In the genomic region with DNA sequence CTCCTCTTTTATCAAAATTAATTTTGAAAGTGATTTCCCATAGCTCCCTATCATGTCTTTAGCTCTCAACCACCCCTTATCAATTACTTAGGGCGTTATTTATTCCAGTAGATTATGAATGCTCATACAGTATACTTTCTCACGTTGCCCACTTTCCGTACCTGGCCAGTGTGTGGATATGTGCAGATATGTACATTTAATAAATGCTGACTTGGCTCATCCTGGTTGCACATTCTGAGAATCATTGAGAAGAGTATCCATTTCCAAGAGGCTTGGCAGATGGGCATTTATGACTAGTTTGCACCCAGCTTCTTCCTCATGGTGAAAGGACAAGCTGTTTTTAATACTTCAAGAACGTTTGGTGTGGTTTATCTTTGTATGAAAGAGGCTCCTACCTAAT, we compare ENCODE assay signal across 35 mouse cellular contexts.
"Had no signal": no experiment of that assay in that cellular context is flagged by ENCODE, and none has a peak within 500 bp of the region (broad histone marks: within the 10 kb centered on the region; RNA-seq: fewer than 3 reads in every experiment).

No protein-coding gene starts in this region.

- H3K9ac ChIP-seq: heart, embryonic 12.5 days; heart, embryonic 13.5 days; heart, embryonic 15.5 days; hindbrain, embryonic 12.5 days; hindbrain, embryonic 13.5 days; hindbrain, embryonic 14.5 days; hindbrain, embryonic 15.5 days; intestine, embryonic 15.5 days; kidney, embryonic 15.5 days had no signal

- ATAC-seq: hindbrain, embryonic 16.5 days; hindbrain, postnatal 0 days; inflammation-experienced regulatory T-cells, adult 6 months; intestine, embryonic 15.5 days; intestine, embryonic 16.5 days; intestine, postnatal 0 days had no signal

- DNase-seq: heart, postnatal 10 days; heart, postnatal 36 days; heart, postnatal 4 days; kidney, adult 11 months; kidney, adult 18-20 months; kidney, adult 2 months; kidney, adult 8-10 months; kidney, adult 9 months; kidney, postnatal 10 days; kidney, postnatal 14 days; kidney, postnatal 25 days; kidney, postnatal 36 days; kidney, postnatal 4 days; layer of hippocampus, adult 9-11 months; layer of hippocampus, postnatal 36 days had no signal

- H3K4me1 ChIP-seq: heart, embryonic 10.5 days; heart, embryonic 12.5 days; heart, embryonic 13.5 days; heart, embryonic 15.5 days; hindbrain, embryonic 10.5 days; hindbrain, embryonic 12.5 days; hindbrain, embryonic 13.5 days; hindbrain, embryonic 15.5 days; intestine, embryonic 15.5 days; kidney, embryonic 15.5 days had no signal

- H3K27ac ChIP-seq: heart, embryonic 10.5 days; heart, embryonic 13.5 days; heart, embryonic 15.5 days; hindbrain, embryonic 10.5 days; hindbrain, embryonic 12.5 days; hindbrain, embryonic 13.5 days; hindbrain, embryonic 14.5 days; hindbrain, embryonic 15.5 days; hindbrain, postnatal 0 days; intestine, embryonic 15.5 days; kidney, embryonic 15.5 days; kidney, postnatal 0 days; layer of hippocampus, adult 2 months; left cerebral cortex, adult 2 months had no signal

- H3K4me2 ChIP-seq: heart, embryonic 11.5 days; heart, embryonic 12.5 days; heart, embryonic 13.5 days; heart, embryonic 15.5 days; hindbrain, embryonic 12.5 days; hindbrain, embryonic 13.5 days; hindbrain, embryonic 14.5 days; hindbrain, embryonic 15.5 days; intestine, embryonic 15.5 days; kidney, embryonic 15.5 days had no signal

- H3K9me3 ChIP-seq: heart, embryonic 10.5 days; heart, embryonic 12.5 days; heart, embryonic 13.5 days; heart, embryonic 15.5 days; hindbrain, embryonic 10.5 days; hindbrain, embryonic 12.5 days; hindbrain, embryonic 13.5 days; hindbrain, embryonic 15.5 days; intestine, embryonic 15.5 days; kidney, embryonic 15.5 days had no signal

- H3K27me3 ChIP-seq: heart, embryonic 12.5 days; heart, embryonic 13.5 days; heart, embryonic 15.5 days; hindbrain, embryonic 12.5 days; hindbrain, embryonic 13.5 days; hindbrain, embryonic 15.5 days; intestine, embryonic 15.5 days; kidney, embryonic 15.5 days had no signal

- H3K4me3 ChIP-seq: heart, embryonic 10.5 days; heart, embryonic 12.5 days; heart, embryonic 13.5 days; heart, embryonic 15.5 days; hindbrain, embryonic 10.5 days; hindbrain, embryonic 12.5 days; hindbrain, embryonic 13.5 days; hindbrain, embryonic 15.5 days; intestine, embryonic 15.5 days; kidney, embryonic 15.5 days; layer of hippocampus, adult 2 months; left cerebral cortex, adult 2 months had no signal
